Mouse (Mus musculus): ENCODE measurements at regions not wholly inside any gene's neighbourhood (a gene's known extent, or its start where the extent isn't known, plus 50 kb on each side); places are given as distances from the start of the nearest gene placed in this dataset.

GRCm38 (mm10) chr13:32649982-32650381, 133.8 kb downstream of the Mylk4 start:
- DNase-seq: no peak

DNA sequence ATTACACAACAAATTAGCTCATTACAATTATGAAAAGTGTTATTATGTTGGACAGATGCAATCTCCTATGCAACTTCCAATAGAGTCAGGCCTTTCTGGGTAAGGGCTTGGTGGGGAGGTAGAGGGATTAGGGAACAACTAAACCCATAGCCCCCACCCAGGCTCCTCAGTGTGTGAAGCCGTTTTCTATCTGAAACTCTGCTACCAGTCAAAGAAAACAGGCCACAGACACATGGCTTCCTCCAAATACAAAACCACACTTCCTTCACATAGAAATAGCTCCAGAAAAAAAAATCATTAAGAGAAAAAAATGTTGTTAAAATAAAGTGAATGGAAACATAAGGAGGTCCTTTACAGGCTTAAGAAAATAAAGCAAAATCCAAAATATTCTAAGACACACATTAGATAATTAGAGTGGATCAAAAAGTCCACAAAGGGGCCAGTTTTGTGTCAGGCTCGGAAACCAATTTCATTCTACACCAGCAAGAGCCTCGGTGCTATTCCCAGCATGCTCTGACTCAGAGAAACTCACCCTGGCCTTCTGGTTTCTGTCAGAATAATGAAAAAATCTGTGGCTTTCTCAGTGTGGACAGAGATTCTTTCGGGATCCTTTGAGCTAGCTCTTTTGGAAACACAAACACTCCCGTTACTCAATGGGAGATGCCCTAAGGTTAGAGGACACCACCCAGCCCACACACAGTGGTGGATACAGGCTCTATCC, 140.6 kb downstream of the Mylk4 start:
- no peak for DNase-seq

GRCm38 (mm10) chr13:32640941-32641340, 142.8 kb downstream of the Mylk4 start:
- no peak for DNase-seq

DNA sequence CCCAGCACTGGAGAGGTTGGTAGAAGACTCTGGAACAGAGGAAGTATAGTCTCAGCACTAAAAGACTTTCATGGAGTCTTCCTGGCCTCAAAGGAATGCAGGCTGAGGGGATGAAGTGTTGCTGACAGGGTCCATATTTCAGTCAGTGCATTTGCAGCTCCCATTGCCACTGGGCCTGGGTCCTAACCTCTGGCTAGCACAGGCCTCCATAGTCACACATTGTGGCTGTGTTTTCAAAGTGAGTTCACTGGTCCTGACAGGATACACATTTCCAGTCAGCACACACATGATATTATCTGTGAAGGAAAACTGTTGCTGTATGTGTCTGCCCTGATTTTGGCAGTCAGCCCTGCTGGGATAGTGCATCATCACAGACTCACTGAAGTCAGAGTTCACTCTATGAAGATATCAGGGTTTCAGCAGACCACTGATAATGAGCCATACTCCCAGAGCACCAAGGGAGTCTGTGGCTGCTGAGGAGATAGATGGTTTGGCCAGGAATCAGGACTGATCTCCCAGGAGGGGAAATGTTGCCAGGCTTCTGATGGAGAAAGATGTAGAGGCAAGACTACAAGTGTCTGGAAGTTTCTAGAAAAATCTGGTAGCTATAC, 153.5 kb downstream of the Mylk4 start:
- DNase-seq: no peak

DNA sequence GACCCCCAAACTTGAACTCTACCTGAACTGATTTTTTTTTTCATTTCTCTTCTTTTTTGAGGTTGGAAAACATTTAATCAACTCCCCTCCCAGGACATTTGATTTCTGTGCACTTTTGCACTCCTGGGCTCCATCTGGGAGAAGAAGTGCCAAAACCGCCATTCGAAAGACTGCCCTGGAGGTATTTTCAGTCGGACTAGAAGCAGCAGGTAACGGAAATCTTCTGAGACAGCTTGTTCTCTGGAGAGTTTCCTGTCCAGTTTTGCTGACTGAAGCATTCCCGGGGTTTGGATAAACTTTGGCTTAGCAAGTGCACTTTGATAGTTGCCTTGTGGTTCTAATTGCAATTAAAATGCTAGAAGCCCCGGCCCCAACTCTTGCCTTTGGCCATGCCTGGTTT, 169.8 kb downstream of the Mylk4 start:
- DNase-seq: no peak

DNA sequence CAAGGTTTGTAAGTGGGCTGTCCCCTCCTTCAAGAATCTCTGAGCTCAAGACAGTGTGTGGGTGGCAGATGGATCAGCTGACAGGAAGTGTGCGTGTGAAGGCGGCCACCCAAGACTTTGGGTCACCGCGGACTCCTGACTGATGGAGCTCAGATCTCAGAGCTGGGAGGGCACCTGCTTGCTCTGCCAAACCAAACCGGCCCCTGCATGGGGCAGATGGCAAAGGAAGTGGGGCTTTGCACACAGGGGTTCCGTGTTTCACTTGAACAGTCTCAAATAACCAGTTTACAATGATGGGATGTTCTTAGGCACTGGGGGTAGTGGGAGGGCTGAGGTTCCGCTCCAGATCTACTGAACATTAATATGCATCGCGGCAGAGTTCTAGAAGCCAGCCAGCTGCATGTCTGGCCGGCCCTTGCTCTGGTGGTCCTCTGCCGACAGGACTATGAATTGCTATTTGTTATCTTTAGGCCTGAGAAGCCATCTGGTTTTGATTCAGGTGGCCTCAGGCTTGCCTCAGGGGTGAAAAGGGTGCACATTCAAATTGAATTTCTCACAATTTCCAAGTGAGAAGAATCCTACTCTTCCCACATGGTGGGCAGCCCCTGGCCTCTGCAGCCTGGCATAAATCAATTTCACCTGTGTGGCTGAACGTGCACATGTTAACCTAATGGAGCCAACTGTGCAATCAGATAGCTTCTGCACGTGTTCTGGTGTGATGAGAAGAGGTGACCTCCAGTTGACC, 172.0 kb downstream of the Mylk4 start:
- DNase-seq: no peak

- peak; percentile 40 for DNase-seq
These were observed 172.8 kb downstream of the Mylk4 start for GRCm38 (mm10) chr13:32610970-32611369.

DNA sequence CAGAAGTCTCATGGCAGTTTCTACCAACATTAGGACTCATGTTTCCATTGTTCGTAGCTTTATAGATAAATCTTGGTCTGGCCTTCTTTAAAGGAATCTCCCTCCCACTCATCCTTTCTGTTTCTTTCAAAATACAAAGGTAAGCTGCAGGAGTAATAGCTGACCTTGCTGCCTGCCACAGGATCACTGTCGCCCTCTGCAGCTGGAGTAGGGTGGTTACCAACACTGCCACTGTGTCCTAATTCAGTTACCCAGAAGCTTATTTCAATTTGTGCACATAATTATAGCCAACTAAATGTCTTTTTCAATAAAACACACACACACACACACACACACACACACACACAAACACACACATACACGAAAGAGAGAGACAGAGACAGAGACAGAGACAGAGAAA, 175.3 kb downstream of the Mylk4 start:
- no peak for DNase-seq

GRCm38 (mm10) chr13:32603925-32604590, 179.7 kb downstream of the Mylk4 start:
- DNase-seq: no peak

DNA sequence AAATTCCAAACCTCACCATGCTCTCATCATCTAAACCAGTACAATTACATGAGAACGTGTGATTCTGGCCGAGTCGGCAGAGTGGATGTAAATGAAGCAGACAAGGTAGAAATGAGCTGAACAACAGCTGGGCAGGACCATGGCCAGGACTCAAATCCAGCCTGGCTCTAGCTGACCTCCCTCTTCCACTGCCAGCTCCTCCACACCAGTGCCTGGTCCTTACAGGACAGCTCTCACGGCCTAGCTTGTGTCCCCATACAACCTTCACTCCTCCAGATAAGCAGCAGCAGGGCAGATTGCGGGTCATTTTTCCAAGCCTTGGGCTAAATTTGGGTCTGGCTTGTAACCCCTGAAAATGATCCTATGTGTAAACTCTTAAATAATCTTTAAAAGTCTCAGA, 182.4 kb downstream of the Mylk4 start:
- no peak for DNase-seq

DNA sequence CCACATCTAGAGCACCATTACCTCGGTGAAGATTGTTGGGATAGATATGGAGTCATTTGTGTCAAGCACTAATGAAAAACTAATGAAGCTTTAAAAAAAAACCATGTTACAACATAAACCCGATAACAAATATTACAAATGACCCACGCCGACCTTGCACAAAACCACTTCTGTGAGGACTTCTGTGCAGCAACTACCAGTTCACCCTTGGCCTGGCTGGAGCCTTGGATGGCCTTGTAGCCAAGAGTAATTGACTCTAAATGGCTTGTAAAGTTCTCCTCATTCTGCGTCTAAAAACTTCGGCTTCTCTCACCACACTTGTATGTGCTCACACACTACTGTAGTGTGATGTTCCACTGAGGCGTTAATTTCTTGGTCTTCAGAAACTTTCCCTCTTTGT, 190.1 kb downstream of the Mylk4 start:
- DNase-seq: peak; percentile 49

DNA sequence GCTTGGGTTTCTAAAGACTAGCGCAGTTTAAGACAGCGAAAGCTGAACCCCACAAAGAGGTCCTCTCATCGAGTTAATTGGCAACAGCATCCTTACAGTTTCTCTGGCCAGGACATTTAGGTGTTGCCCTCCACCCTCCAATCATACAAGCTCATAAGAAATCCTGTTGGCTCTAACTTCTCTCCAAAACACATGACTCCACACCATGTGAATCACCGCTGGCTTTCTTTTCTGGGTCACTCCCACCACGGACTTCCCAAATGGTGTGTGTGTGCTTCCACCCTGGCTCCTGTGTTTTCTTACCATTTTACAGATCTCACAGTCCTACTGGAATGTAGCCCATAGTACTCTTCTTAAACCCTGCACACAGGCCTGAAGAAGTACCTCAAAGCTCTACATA, 190.6 kb downstream of the Mylk4 start:
- no peak for DNase-seq

- DNase-seq: no peak
These were observed 202.2 kb downstream of the Mylk4 start for GRCm38 (mm10) chr13:32581598-32581997.

DNA sequence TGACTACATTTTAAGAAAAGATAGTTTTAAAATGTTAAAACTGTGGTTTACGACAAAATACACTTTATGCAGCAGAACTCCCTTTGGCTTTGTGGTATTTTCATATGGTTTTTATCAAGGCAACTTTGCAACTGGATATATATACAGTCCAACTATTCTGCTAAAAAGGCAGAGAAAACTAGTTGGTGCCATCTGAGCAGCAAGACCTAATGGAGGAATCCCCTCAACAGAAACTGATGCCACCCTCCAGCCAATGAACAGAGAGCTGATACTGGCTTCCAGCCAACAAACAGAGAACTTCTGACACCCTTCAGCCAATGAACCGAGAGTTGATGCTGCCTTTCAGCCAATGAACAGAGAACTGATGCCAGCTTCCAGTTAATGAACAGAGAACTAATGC, 215.9 kb downstream of the Mylk4 start:
- no peak for DNase-seq

- no peak for DNase-seq
These were observed 222.1 kb upstream of the Gmds start for GRCm38 (mm10) chr13:32560666-32561065.

GRCm38 (mm10) chr13:32556396-32556795, 217.9 kb upstream of the Gmds start:
- peak; percentile 9 for DNase-seq

DNA sequence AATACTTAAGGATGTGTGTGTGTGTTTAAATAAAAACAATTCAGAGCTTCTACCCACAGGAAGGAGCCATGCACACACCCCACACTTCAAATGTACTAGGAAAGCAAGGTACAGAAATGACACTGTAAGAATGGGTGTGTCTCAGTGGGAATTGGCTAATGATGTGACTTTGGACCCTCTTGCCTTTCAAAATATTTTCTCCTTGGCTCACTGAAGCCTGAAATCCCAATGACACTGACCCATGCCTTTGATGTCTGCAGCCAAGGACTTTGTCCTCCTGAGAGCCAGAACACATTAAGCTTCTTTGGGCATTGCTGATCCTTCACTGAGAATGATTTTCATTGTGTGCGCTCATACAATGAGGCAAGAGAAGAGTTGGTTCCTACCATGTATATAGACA, 216.5 kb upstream of the Gmds start:
- peak; percentile 41 for DNase-seq

GRCm38 (mm10) chr13:32554601-32555000, 216.1 kb upstream of the Gmds start:
- no peak for DNase-seq

DNA sequence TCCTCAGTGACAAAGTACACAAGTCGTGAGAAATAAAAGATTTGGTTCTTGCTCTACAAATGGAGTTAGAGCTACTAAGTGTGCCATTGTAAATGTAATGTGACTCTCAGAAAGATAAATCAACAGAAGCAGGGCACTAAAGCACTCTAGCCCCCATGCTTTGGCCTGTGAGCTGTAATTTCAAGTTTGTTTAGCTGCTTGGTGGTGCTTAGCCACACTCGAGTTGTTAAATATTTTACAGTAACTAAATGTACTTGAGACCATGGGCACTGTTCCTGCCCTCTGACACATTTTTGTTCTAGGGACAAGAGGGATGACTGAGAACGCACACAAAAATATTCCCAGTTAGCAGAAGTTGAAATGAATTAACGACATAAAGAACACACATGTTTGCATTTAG, 214.6 kb upstream of the Gmds start:
- DNase-seq: no peak

- DNase-seq: no peak
These were observed 211.6 kb upstream of the Gmds start for GRCm38 (mm10) chr13:32550113-32550512.

DNA sequence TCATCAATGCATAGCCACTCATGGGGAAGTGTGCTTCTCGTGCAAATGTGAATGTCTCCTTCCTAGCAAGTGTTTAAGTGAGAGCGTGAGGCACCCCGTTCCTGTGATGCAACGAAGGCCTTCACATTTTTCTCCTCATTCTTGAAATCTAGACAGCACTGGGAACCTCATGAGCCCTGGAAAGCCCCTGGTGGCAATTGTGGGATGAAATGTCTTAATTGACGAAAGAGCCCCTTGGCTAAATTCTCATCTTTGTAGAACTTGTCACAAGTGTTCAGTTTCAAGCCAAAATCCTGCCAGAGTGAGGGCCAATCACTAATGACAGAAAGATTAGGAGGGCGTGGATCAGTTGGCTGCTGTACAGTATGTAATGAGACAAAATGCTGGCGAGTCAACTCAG, 208.6 kb upstream of the Gmds start:
- DNase-seq: no peak

GRCm38 (mm10) chr13:32544986-32545740, 206.6 kb upstream of the Gmds start:
- DNase-seq: no peak

- DNase-seq: no peak
These were observed 203.1 kb upstream of the Gmds start for GRCm38 (mm10) chr13:32541611-32542010.
